Mouse (Mus musculus): ENCODE data around the gene Ackr1. TPM values are rescaled to one million over a fixed set of nuclear protein-coding genes. Genes with fewer than 3 reads are reported as not detected.

The Ackr1 gene
- total and polyA plus RNA-seq, 3 experiments: 0.19 to 0.42 TPM; not detected in 1

GRCm38 (mm10) chr1:173349946-173350345 is 16.4 kb upstream of the Ackr1 start:
- Histone ChIP-seq H3K27ac (ENCODE audit: control insufficient read depth, low read depth, low read length) (peak overlapping the region; percentile 88), H3K9ac (ENCODE audit: control insufficient read depth, low read depth, low read length, poor library complexity, severe bottlenecking) (peak overlapping the region; percentile 75), H3K27me3 (ENCODE audit: control insufficient read depth in 1 of 2, insufficient read depth in 2 of 2, low read length in 2 of 2) (no peaks in the 10 kb centered on the region), H3K4me3 (ENCODE audit: control insufficient read depth in 1 of 2, insufficient read depth in 1 of 2, low read depth in 2 of 2, low read length in 2 of 2) (peak overlapping the region; percentile 53 to 57), H3K79me2 (ENCODE audit: control insufficient read depth, insufficient read depth, low read length, poor library complexity) (no peaks in the 10 kb centered on the region; the same call in 1 of the 2 replicates), H3K4me1 (ENCODE audit: control insufficient read depth in 1 of 2, insufficient read depth in 2 of 2, low read length in 2 of 2) (peaks cover 27 to 29% of the 10 kb centered on the region in 2 experiments), H3K36me3 (ENCODE audit: control insufficient read depth in 1 of 2, insufficient read depth in 2 of 2, low read length in 2 of 2) (peaks cover 0 to 30% of the 10 kb centered on the region in 2 experiments; a peak in 2 of 4 replicates), H3K9me3 (replicated peaks; ENCODE audit: insufficient read depth, low read length) (no peaks in the 10 kb centered on the region)
- DNase-seq (ENCODE audit: low read depth, low spot score): peak; percentile 87
- TF ChIP-seq MAFK (IDR thresholded peaks at IDR 0.05; ENCODE audit: borderline replicate concordance, low read depth, low read length): no peak
- peak; percentile 93 for TF ChIP-seq E2F4 (IDR thresholded peaks at IDR 0.05; ENCODE audit: borderline replicate concordance, low read depth, low read length)
- no peak for TF ChIP-seq TBP (IDR thresholded peaks at IDR 0.05; ENCODE audit: low read depth, low read length)
- no peak for TF ChIP-seq ZKSCAN1 (IDR thresholded peaks at IDR 0.05; ENCODE audit: low read depth, low read length)
- TF ChIP-seq HCFC1 (IDR thresholded peaks at IDR 0.05; ENCODE audit: low read depth, low read length): no peak
- TF ChIP-seq ETS1 (IDR thresholded peaks at IDR 0.05; ENCODE audit: low read depth, low read length): no peak
- no peak; the same call in 1 of the 2 replicates for TF ChIP-seq SIN3A (IDR thresholded peaks at IDR 0.05; ENCODE audit: low read length)
- TF ChIP-seq MYC (IDR thresholded peaks at IDR 0.05; ENCODE audit: low read depth, low read length): no peak
- TF ChIP-seq CHD2 (IDR thresholded peaks at IDR 0.05; ENCODE audit: low read length): peak; percentile 85
- TF ChIP-seq USF1 (IDR thresholded peaks at IDR 0.05; ENCODE audit: low read depth, low read length): no peak
- TF ChIP-seq JUND (IDR thresholded peaks at IDR 0.05; ENCODE audit: low read depth, low read length): no peak
- no peak for TF ChIP-seq CTCF (IDR thresholded peaks at IDR 0.05 in 2 of 3, conservative IDR thresholded peaks at IDR 0.05 in 1 of 3; ENCODE audit: control insufficient read depth in 1 of 3, insufficient read depth in 1 of 3, low read depth in 2 of 3, low read length in 3 of 3, poor library complexity in 1 of 3, severe bottlenecking in 1 of 3)
- no peak for TF ChIP-seq MXI1 (IDR thresholded peaks at IDR 0.05; ENCODE audit: low read depth, low read length)
- TF ChIP-seq RCOR1 (IDR thresholded peaks at IDR 0.05; ENCODE audit: low read depth, low read length): no peak
- no peak for TF ChIP-seq GABPA (IDR thresholded peaks at IDR 0.05; ENCODE audit: low read depth, low read length)
- no peak for TF ChIP-seq POLR2AphosphoS5 (IDR thresholded peaks at IDR 0.05; ENCODE audit: borderline replicate concordance, low read depth, low read length)

DNA sequence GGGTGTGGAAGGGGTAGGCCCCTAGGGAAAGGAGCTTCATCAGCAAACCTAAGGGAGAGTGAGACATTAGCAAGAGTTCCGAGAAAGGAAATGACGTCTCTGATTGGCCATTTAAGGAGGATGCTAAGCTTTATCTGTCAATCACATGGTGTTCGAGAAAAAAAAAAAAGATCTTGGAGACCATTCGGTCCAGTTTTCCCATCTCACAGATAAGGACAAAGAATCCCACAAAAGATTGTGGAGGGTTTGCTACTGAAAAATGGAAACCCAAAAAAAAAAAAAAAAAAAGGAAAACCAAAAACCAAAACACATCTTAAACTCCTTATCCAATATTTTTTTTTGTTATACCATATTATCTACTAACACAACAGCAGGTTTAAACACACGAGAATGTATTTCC is 15.6 kb upstream of the Ackr1 start:
- DNase-seq (ENCODE audit: low read depth, low spot score): no peak
- Histone ChIP-seq H3K4me3 (ENCODE audit: control insufficient read depth in 1 of 2, insufficient read depth in 1 of 2, low read depth in 2 of 2, low read length in 2 of 2) (peak overlapping the region in 1 of 2 experiments; percentile 57; a peak in 2 of 4 replicates), H3K36me3 (ENCODE audit: control insufficient read depth in 1 of 2, insufficient read depth in 2 of 2, low read length in 2 of 2) (peaks cover 0 to 33% of the 10 kb centered on the region in 2 experiments; a peak in 2 of 4 replicates), H3K27ac (ENCODE audit: control insufficient read depth, low read depth, low read length) (no peak overlapping the region), H3K9ac (ENCODE audit: control insufficient read depth, low read depth, low read length, poor library complexity, severe bottlenecking) (no peak overlapping the region; the same call in 1 of the 2 replicates), H3K27me3 (ENCODE audit: control insufficient read depth in 1 of 2, insufficient read depth in 2 of 2, low read length in 2 of 2) (no peaks in the 10 kb centered on the region), H3K79me2 (ENCODE audit: control insufficient read depth, insufficient read depth, low read length, poor library complexity) (no peaks in the 10 kb centered on the region; the same call in 1 of the 2 replicates), H3K9me3 (replicated peaks; ENCODE audit: insufficient read depth, low read length) (no peaks in the 10 kb centered on the region), H3K4me1 (ENCODE audit: control insufficient read depth in 1 of 2, insufficient read depth in 2 of 2, low read length in 2 of 2) (peaks cover 33 to 35% of the 10 kb centered on the region in 2 experiments)
- TF ChIP-seq ZKSCAN1 (IDR thresholded peaks at IDR 0.05; ENCODE audit: low read depth, low read length): no peak
- peak; percentile 80 for TF ChIP-seq ZNF384 (IDR thresholded peaks at IDR 0.05; ENCODE audit: low read depth, low read length)
- TF ChIP-seq EP300 (IDR thresholded peaks at IDR 0.05; ENCODE audit: low read depth in 1 of 2, low read length in 2 of 2): no peak
- TF ChIP-seq USF1 (IDR thresholded peaks at IDR 0.05; ENCODE audit: low read depth, low read length): peak; percentile 48; the same call in 1 of the 2 replicates
